Mouse (Mus musculus) embryo, embryonic 9.5 days (tissue): Measurements from ENCODE around the gene Slc5a5.

ENCODE experiments used
- DNase-seq: peaks from one replicate; pipeline ENCODE4 v3.0.0-alpha.2; 2017; ENCODE audit errors: extremely low spot score

Slc5a5 gene

GRCm38 (mm10) chr8:70892022-70892895 lies at the start of gene Slc5a5:
Gene Slc5a5, minus strand, starts transcription at chr8:70892757.
- DNase-seq: no peak

- DNase-seq: no peak
These were observed 48.9 kb upstream of the Slc5a5 start for GRCm38 (mm10) chr8:70941478-70941877.

- no peak for DNase-seq
These were observed 44.6 kb upstream of the Slc5a5 start for GRCm38 (mm10) chr8:70937200-70937599.

GRCm38 (mm10) chr8:70934786-70935185 lies 42.2 kb upstream of the Slc5a5 start:
- DNase-seq: no peak

GRCm38 (mm10) chr8:70933036-70933435 lies 40.5 kb upstream of the Slc5a5 start:
- DNase-seq: no peak

GRCm38 (mm10) chr8:70931731-70932130 lies 39.2 kb upstream of the Slc5a5 start:
- DNase-seq: no peak

- no peak for DNase-seq
These were observed 36.3 kb upstream of the Slc5a5 start for GRCm38 (mm10) chr8:70928778-70929322.

GRCm38 (mm10) chr8:70928096-70928495 lies 35.5 kb upstream of the Slc5a5 start:
- DNase-seq: no peak

GRCm38 (mm10) chr8:70926396-70926795 lies 33.8 kb upstream of the Slc5a5 start:
- DNase-seq: no peak

GRCm38 (mm10) chr8:70925754-70926153 lies 33.2 kb upstream of the Slc5a5 start:
- no peak for DNase-seq

GRCm38 (mm10) chr8:70924151-70924550 lies 31.6 kb upstream of the Slc5a5 start:
- DNase-seq: no peak

- no peak for DNase-seq
These were observed 27.7 kb upstream of the Slc5a5 start for GRCm38 (mm10) chr8:70920049-70920922.

GRCm38 (mm10) chr8:70914704-70915103 lies 22.1 kb upstream of the Slc5a5 start:
- no peak for DNase-seq

GRCm38 (mm10) chr8:70913523-70913922 lies 21.0 kb upstream of the Slc5a5 start:
- no peak for DNase-seq

- DNase-seq: no peak
These were observed 20.4 kb upstream of the Slc5a5 start for GRCm38 (mm10) chr8:70912955-70913354.

GRCm38 (mm10) chr8:70911596-70911995 lies 19.0 kb upstream of the Slc5a5 start:
- DNase-seq: no peak

- DNase-seq: no peak
These were observed 15.0 kb upstream of the Slc5a5 start for GRCm38 (mm10) chr8:70907518-70907917.

GRCm38 (mm10) chr8:70905831-70906736 lies 13.5 kb upstream of the Slc5a5 start, which contains the start of gene Map1s:
Gene Map1s, plus strand, starts transcription at chr8:70905932.
- DNase-seq: peak; percentile 90

- DNase-seq: no peak
These were observed 12.9 kb upstream of the Slc5a5 start for GRCm38 (mm10) chr8:70905463-70905830.

GRCm38 (mm10) chr8:70904532-70904931 lies 12.0 kb upstream of the Slc5a5 start:
- DNase-seq: no peak

- DNase-seq: no peak
These were observed 11.0 kb upstream of the Slc5a5 start for GRCm38 (mm10) chr8:70903582-70903981.
